Mouse (Mus musculus): ENCODE data around the gene Zfp428. TPM values are rescaled to one million over a fixed set of nuclear protein-coding genes. Genes with fewer than 3 reads are reported as not detected.

Zfp428 gene
- total and polyA plus RNA-seq, 3 experiments, result 11.1 to 20.4 (median 15.1) TPM

DNA sequence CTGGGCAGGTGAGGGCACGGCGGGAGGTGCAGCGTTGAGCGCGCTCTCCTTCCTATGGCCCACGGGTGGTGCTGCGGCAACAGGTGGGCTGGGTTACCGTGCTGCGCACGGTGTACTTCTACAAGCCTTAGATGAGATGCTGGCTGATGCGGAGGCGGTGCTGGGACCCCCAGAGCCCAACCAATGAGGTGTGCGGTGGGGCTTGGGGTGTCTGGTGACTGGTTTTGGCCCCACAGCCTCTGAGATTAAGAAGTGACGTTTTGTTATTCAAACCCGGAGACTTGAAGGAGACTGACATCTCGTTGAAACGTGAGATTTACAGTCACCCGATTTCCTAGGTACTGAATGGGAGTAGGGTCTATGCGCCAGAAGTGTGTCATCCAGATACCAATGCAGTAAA lies 27.5 kb downstream of the Zfp428 start:
- Histone ChIP-seq H3K27me3 (replicated peaks) (no peaks in the 10 kb centered on the region), H3K79me2 (replicated peaks; ENCODE audit: control insufficient read depth, extremely low read depth, insufficient read depth, poor library complexity, severe bottlenecking) (peaks cover 4% of the 10 kb centered on the region; the same call in 1 of the 2 replicates), H3K4me2 (ENCODE audit: insufficient read depth, low read depth, poor library complexity, severe bottlenecking) (no peak overlapping the region), H3K9ac (ENCODE audit: insufficient read depth, low read depth) (no peak overlapping the region), H3K4me1 (ENCODE audit: control insufficient read depth in 1 of 2, insufficient read depth in 2 of 2) (peaks cover 3 to 49% of the 10 kb centered on the region in 2 experiments), H3K4me3 (replicated peaks in 1 of 3; ENCODE audit: low read depth in 2 of 3, low read length in 2 of 3, poor library complexity in 1 of 3) (no peak overlapping the region), H3K9me3 (replicated peaks; ENCODE audit: low read length) (no peaks in the 10 kb centered on the region), H3K36me3 (replicated peaks in 1 of 2; ENCODE audit: control insufficient read depth in 1 of 2, insufficient read depth in 1 of 2, low read length in 1 of 2) (peaks cover 20 to 37% of the 10 kb centered on the region in 2 experiments), H3K27ac (ENCODE audit: insufficient read depth, low read depth) (no peak overlapping the region)
- in situ Hi-C loops (cut with MboI; ENCODE audit: low pct_ligation_motif_present, low pct_unique_long_range_greater_than_20kb, low sequenced_read_pairs) (loop anchor here (5.0 to 10.0 kb wide), 3 partner anchors 33 to 110 kb away; no protein-coding TSS in a partner anchor), dilution Hi-C loops (cut with MboI; ENCODE audit: extremely low pct_ligation_motif_present, extremely low pct_unique_long_range_greater_than_20kb, low sequenced_read_pairs) (no loop called here)
- DNase-seq (ENCODE audit: extremely low read depth), result no peak
- TF ChIP-seq KAT2A (IDR thresholded peaks at IDR 0.05; ENCODE audit: insufficient replicate concordance, low read length), result no peak
- no peak for TF ChIP-seq USF2 (conservative IDR thresholded peaks at IDR 0.05; ENCODE audit: low read depth, low read length)
- no peak for TF ChIP-seq PAX5 (IDR thresholded peaks at IDR 0.05; ENCODE audit: low read length)
- no peak for TF ChIP-seq SIN3A (IDR thresholded peaks at IDR 0.05; ENCODE audit: low read length)
- TF ChIP-seq MAZ (IDR thresholded peaks at IDR 0.05; ENCODE audit: low read depth, low read length), result no peak
- TF ChIP-seq JUND (conservative IDR thresholded peaks at IDR 0.05; ENCODE audit: low read depth, low read length), result no peak
- no peak for TF ChIP-seq RAD21 (IDR thresholded peaks at IDR 0.05; ENCODE audit: low read depth, low read length)
- no peak for TF ChIP-seq CHD1 (IDR thresholded peaks at IDR 0.05; ENCODE audit: low read depth, low read length)
- TF ChIP-seq MEF2A (IDR thresholded peaks at IDR 0.05; ENCODE audit: borderline replicate concordance, low read depth, low read length), result no peak
- TF ChIP-seq UBTF (IDR thresholded peaks at IDR 0.05; ENCODE audit: low read depth, low read length), result no peak
- TF ChIP-seq NELFE (IDR thresholded peaks at IDR 0.05; ENCODE audit: low read depth, low read length), result no peak
- no peak for TF ChIP-seq SMC3 (IDR thresholded peaks at IDR 0.05; ENCODE audit: low read depth, low read length)
- TF ChIP-seq ZKSCAN1 (IDR thresholded peaks at IDR 0.05; ENCODE audit: borderline replicate concordance, low read depth, low read length), result no peak
- no peak for TF ChIP-seq JUN (IDR thresholded peaks at IDR 0.05; ENCODE audit: insufficient read depth, low read depth, low read length)
- no peak for TF ChIP-seq BHLHE40 (IDR thresholded peaks at IDR 0.05; ENCODE audit: low read depth, low read length)
- no peak for TF ChIP-seq ZMIZ1 (IDR thresholded peaks at IDR 0.05; ENCODE audit: low read depth, low read length)
- TF ChIP-seq ZC3H11A (IDR thresholded peaks at IDR 0.05; ENCODE audit: low read depth, low read length), result no peak
- TF ChIP-seq E2F4 (IDR thresholded peaks at IDR 0.05; ENCODE audit: insufficient replicate concordance, low read depth, low read length), result no peak

DNA sequence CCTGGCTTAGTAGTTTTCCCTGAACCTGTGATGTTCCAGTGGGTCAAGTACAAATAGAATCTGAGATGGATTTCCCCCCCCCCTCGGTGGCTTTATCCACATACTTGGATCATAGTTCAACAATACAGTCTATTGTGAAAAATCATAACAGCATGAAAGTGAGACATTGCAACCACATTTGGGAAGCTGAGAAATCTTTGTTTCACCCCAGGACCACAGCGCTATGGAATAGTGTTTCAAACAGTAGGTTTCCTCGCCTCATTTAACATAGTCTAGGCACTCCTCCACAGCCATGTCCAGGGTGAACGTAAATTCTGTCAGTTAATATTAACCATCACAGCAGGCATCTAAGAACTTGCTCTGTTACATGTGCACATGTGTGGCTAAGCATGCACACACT lies 30.3 kb downstream of the Zfp428 start:
- TF ChIP-seq RCOR1 (conservative IDR thresholded peaks at IDR 0.05; ENCODE audit: low read depth, low read length), result no peak
- TF ChIP-seq MAZ (IDR thresholded peaks at IDR 0.05; ENCODE audit: low read depth, low read length), result no peak
- no peak for TF ChIP-seq SIN3A (IDR thresholded peaks at IDR 0.05; ENCODE audit: low read length)
- TF ChIP-seq USF2 (conservative IDR thresholded peaks at IDR 0.05; ENCODE audit: low read depth, low read length), result no peak
- no peak for TF ChIP-seq HCFC1 (IDR thresholded peaks at IDR 0.05; ENCODE audit: low read depth, low read length)
- TF ChIP-seq POLR2AphosphoS2 (IDR thresholded peaks at IDR 0.05; ENCODE audit: low read depth, low read length), result no peak
- no peak for TF ChIP-seq MEF2A (IDR thresholded peaks at IDR 0.05; ENCODE audit: borderline replicate concordance, low read depth, low read length)
- TF ChIP-seq JUN (IDR thresholded peaks at IDR 0.05; ENCODE audit: insufficient read depth, low read depth, low read length), result no peak
- no peak for TF ChIP-seq ZKSCAN1 (IDR thresholded peaks at IDR 0.05; ENCODE audit: borderline replicate concordance, low read depth, low read length)
- DNase-seq (ENCODE audit: extremely low read depth), result no peak
- dilution Hi-C loops (cut with MboI; ENCODE audit: extremely low pct_ligation_motif_present, extremely low pct_unique_long_range_greater_than_20kb, low sequenced_read_pairs), result no loop called here
- Histone ChIP-seq H3K4me2 (ENCODE audit: insufficient read depth, low read depth, poor library complexity, severe bottlenecking) (no peak overlapping the region), H3K36me3 (replicated peaks in 1 of 2; ENCODE audit: control insufficient read depth in 1 of 2, insufficient read depth in 1 of 2, low read length in 1 of 2) (peaks cover 20 to 37% of the 10 kb centered on the region in 2 experiments), H3K79me2 (replicated peaks; ENCODE audit: control insufficient read depth, extremely low read depth, insufficient read depth, poor library complexity, severe bottlenecking) (0 out of 2 replicates have a peak, but pooled peaks cover 3% of the 10 kb centered on the region), H3K9ac (ENCODE audit: insufficient read depth, low read depth) (no peak overlapping the region), H3K9me3 (replicated peaks; ENCODE audit: low read length) (no peaks in the 10 kb centered on the region), H3K27ac (ENCODE audit: insufficient read depth, low read depth) (no peak overlapping the region), H3K4me3 (replicated peaks in 1 of 3; ENCODE audit: low read depth in 2 of 3, low read length in 2 of 3, poor library complexity in 1 of 3) (no peak overlapping the region), H3K27me3 (replicated peaks) (no peaks in the 10 kb centered on the region), H3K4me1 (ENCODE audit: control insufficient read depth in 1 of 2, insufficient read depth in 2 of 2) (peaks cover 0 to 44% of the 10 kb centered on the region in 2 experiments; a peak in 2 of 4 replicates)
- in situ Hi-C loops (cut with MboI; ENCODE audit: low pct_ligation_motif_present, low pct_unique_long_range_greater_than_20kb, low sequenced_read_pairs), result loop anchor here (10.0 kb wide), 2 partner anchors 58 to 108 kb away; no protein-coding TSS in a partner anchor
